Mouse (Mus musculus) gastrocnemius, postnatal 14 days (tissue): ENCODE data around the gene Cebpe. TPM values are rescaled to one million over a fixed set of nuclear protein-coding genes. Genes with fewer than 3 reads are reported as not detected.

Experiments
- DNase-seq: peaks from one replicate; pipeline ENCODE4 v3.0.0; 2021; ENCODE audit warnings: mixed read lengths
- intact Hi-C: fragments of 180-260 bp; cut with DNase I; formaldehyde crosslinking; loops from one replicate; pipeline ENCODE4 v1.15.1; 2025; ENCODE audit warnings: low total_unique reads
- total RNA-seq, 2 experiments: library from RNA; stranded (reverse); gene quantifications; 2 replicates each; pipeline ENCODE4 v1.2.3; 2021

Cebpe gene
- total RNA-seq, 2 experiments from 2014 or later = not detected

DNA sequence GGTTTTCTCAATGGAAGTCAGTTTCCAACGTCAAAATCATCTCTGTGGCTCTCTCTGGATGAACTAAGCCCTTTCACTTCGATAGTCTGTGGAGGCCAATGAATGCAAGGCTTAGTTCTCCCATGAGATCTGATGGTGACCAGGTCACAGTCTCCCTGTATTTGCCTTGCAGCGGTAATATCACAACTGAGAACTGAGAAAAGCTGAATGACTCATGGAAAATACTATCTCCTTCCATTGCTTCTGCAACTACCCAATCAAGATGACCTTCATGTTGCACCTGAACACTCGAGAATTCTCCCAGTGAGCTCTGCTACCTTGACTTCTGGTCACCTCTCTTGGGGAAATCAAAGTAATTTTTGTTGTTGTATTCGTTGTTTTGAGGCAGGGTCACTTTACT lies 15.6 kb upstream of the Cebpe start:
- intact Hi-C loops = no loop called here
- no peak for DNase-seq

DNA sequence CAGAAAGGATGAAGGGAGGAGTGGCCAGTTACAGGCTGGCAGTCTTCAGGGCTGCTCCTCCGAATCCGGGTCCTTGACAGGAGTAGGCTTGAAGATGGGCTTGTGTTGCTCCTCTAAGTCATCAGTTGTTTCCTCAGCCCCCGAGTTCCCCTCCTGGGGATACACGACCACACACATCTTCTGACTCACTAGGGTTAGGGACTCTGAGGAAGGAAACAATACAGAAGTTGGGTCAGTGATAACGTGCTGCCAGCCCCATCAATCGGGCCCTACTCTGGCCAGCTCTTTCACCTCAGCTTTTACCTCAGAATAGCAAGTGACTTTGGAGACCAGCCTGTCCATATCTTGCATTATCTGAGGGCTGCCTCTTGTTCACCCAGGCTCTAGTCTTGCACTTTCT lies 12.1 kb upstream of the Cebpe start:
- DNase-seq = no peak
- intact Hi-C loops = no loop called here

DNA sequence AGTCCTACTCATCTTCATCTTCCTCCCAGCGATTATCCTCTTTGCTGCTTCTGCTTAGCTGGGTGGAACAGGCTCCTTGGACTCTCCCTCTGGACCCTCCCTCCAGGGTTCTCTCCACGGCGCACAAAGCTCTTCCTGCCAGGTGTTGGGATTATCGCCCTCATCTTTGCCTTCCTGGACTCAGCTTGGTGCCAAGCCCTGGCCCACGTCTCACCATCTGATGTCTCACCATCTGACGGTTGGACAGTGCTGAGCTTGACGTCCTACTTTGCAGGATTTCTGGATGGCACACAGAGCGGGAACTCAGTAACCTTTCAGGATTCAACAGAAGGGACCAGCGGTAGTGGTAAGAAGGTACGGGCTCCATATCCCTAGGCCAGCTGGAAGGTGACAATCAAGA lies 9.7 kb upstream of the Cebpe start:
- DNase-seq = no peak
- intact Hi-C loops = no loop called here

DNA sequence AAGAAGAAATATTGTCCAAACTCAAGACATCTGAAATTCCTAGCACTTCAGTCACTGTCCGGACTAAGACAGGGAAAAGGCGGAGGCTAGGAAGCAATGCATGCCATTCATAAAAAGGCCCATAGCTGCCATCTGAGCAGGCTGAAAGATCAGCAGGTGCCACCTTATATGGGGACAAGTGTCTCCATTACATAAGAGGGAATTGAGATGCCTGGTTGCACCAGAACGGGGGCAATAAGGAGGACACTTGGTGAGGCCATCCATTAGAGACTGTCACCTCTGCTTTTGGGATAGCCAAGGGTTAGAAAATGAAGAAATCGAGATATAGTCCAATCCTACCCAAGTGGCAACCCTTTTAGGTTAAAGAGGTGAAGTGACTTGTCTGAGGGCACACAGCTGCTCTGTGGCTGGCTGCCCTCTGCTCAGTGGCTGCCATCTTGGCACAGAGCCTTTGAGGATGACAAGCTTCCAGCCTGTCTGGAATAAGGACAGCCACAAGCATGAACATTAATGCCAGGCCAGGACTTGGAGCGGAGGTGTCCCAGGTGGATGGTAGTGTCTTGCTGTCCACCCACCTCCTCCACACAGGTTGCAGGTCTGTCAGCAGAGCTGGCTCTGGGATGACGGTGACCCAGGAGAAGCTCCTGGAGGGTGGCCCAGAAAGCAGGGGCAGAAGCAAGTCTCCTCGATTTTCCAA lies 8.8 kb upstream of the Cebpe start:
- peak; percentile 45 for DNase-seq
- intact Hi-C loops = no loop called here

DNA sequence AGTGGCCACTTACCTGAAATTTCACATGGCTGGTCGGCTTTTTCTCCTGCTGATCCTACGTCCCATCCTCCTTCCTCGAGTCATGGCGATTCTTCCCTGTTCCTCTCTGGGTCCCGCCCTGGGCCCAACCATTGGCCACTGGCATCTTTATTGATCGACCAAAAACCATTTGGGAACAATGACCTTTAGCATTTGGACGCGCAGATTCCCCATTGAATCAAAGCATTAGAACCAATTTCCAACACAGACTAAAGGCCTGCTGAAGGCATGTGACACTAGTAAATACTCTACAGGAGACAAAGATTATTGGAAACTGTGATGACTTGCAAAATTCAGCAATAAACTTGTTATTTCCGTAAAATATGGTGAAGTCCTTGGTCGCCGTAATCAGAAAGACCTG lies 8.1 kb upstream of the Cebpe start:
- no peak for DNase-seq
- intact Hi-C loops = no loop called here

DNA sequence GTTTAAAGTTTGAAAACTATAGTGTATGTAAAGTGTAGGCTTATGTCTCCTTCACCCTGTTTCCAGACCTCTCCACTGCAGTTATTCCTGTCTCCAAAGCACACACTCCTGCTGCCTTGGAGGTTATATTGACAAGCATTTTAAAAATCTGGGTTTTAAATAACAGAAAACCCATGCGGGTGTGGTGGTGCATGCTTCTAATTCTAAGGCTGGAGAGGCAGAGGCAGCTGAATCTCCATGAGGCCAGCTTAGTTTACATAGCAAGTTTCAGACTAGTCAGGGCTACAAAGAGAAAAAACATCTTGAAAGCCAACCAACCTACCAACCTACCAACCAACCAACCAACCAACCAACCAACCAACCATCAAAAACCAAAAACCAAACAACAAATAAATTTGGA lies 3.4 kb upstream of the Cebpe start:
- intact Hi-C loops = loop anchor here (2.0 kb wide), 1 partner anchor 71 kb away; no protein-coding TSS in a partner anchor
- no peak for DNase-seq

DNA sequence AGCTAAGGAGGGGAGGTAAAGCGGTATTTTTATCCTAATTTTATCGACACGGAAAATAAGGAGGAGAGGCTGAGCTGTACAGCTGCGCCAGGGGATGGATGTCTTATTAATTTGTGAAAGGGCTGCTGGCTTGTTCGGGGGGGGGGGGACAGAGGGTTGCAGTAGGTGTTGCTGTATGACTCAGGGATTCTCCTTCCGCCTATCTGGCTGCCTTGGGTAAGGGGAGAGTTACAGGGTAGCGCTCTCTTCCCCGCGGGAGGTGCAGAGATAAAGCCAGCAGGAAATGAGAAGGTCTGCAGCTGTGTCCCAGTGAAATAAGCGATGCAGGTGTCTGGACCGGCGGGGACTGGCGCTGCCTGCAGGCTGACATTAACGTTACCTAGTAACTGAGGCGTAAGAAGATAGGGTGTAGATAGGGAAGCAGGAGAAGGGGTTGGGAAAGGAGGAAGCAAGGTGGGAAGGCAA lies 2.7 kb upstream of the Cebpe start:
- no peak for DNase-seq
- intact Hi-C loops = loop anchor here (2.0 to 5.0 kb wide), 2 partner anchors 72 to 113 kb away; no protein-coding TSS in a partner anchor

DNA sequence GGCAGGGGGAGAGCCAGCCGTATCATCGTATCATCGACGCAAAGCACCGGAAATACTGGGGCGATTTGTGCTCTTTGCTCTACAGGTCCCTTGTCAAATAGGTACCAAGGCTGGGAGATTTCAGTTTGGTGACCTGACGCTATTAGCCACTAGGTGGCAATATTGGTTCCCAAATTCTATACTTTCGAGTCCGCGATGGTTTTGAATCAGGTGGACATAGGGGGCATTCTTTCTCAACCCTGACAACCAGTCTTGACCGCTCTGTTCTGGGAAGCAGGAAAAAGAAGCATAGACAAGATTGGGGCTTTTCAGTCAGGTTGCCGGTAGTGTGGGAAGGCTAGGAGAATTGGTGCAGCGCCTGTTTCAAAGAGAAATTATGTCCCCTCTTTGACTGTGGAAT lies 2.1 kb upstream of the Cebpe start:
- no peak for DNase-seq
- intact Hi-C loops = loop anchor here (2.0 to 5.0 kb wide), 2 partner anchors 73 to 113 kb away; no protein-coding TSS in a partner anchor

DNA sequence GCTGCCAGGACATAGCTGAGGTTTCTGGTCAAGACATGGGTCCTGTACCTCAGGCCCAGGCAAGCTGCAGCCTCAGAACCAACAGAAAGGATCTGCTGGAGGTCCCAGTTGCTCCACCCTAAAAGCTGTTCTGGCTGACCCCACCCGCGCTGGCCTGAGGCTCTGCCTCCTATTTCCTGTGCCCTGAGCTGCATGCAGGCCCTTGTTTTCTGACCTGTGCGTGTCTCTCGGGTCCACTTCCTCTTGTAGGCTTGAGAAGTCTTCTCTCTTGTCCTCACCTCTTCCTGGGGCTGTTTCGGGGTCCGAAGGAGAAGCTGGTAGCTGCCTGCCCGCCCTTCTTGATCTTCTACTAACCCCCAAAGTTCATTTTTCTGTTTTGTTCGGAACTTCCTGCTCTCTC lies 887 bp upstream of the Cebpe start:
- no peak for DNase-seq
- intact Hi-C loops = loop anchor here (5.0 kb wide), 1 partner anchor 114 kb away; no protein-coding TSS in a partner anchor

DNA sequence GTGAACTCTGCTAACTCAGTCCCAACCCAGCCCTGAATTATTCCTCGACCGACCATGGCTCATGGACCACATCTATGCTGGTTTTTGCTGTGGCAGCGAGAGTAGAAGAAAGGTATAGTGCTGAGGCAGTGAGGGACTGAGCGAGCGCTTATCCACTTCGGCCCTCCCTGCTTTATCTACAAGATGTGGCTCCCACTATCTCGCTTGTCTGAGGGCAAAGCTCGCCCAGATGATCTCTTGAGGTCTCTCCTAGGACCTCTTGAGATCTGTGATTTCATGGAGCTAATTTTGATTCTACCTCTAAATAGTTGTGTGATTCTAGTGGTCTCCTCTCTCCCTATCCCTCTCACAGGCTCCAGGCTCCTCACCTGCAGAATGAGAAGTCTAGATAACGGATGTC lies 2.9 kb downstream of the Cebpe start:
- intact Hi-C loops = no loop called here
- no peak for DNase-seq

DNA sequence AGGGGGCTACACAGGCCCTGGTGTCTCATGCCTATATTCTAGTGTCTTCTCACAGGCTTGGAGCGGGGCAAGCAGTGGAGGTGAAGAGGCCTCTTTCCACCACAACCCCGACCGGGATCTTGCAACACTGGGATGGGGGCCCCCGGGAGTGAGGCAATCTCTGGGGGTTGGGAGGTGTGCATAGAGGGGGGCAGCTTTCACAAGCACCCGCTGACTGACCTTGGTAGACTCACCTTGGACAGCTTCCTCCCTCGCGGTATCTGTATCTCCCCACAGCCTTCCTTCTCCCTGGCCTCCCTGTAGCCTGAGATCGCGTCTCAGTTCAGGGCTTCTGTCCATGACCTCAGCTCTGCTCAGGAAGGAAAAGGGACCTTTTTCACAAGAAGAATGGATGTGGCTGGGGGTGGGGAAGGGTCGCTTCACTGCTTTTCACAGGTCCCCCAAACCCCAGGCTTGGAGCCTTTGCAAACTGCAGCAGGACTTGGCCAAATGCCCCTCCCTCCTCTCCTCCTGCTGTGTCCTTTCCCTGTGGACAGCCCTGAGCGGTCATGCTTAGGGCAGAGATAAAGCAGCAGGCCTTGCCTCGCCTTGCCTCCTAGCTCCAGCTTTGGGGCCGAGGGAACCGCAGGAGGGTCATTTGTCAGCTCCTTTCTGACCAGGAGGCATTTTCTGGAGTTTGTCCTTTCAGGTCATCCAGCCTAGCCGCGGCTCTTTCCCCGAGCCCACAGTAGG lies 5.2 kb downstream of the Cebpe start:
- DNase-seq = no peak
- intact Hi-C loops = no loop called here

DNA sequence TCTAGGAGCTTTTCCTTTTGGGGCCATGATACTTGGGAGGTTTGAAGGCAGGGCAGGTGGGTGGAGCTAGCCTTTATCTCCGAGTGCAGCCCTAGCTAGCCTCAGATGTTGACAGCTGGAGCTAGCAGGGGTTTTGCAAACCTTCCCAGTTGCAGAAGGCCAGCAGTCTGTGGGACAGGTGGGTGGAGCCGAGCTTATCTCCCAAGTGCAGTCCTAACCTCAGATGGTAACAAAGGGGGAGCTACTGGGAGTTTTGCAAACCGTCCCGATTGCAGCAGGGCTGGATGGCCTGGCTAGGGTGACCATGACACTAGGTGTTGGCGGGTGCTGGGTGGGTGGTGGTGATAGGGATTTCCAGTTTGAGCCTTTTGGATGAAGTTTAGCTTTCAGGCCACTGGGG lies 6.1 kb downstream of the Cebpe start:
- intact Hi-C loops = no loop called here
- DNase-seq = no peak

DNA sequence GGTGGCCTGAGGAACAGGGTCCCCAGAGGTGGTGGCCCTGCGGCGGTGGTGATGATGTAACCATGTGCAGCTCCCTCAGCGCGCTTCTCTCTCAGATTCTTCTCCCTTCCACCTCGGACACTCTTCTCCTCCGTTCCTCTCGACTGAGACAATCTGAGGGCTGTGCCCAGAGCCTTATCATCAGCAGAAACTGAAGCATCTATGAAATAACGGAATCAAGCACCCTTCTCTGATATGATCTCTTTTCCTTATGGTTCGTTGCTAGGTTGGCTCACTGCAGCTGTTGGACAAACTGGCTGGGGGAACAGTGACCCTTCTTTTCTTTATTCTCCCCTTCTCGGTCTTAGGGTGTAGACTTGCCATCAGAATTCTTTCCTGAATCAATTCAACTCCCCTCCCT lies 8.8 kb downstream of the Cebpe start:
- DNase-seq = no peak
- intact Hi-C loops = loop anchor here (5.0 kb wide), 1 partner anchor 51 kb away; no protein-coding TSS in a partner anchor

DNA sequence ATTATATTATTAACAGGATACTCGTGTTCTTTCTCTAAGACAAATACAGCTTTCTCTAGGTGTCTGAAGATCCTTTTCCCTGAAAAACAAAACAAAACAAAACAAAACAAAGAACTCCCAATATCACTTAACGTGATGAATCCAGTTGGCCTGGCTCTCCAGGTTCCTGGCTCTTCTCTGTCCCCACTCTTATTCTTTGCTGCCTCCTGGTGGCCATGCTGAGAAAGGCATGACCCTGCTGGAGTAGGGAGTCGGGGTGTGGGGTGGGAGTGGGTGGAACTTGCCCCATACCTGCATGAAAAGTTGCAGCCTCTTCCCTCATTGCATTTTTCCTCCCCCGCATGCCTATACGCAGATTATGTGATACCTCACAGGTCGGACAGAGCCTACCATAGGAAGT lies 10.7 kb downstream of the Cebpe start:
- peak; percentile 80 for DNase-seq
- intact Hi-C loops = loop anchor here (5.0 kb wide), 1 partner anchor 49 kb away; no protein-coding TSS in a partner anchor

DNA sequence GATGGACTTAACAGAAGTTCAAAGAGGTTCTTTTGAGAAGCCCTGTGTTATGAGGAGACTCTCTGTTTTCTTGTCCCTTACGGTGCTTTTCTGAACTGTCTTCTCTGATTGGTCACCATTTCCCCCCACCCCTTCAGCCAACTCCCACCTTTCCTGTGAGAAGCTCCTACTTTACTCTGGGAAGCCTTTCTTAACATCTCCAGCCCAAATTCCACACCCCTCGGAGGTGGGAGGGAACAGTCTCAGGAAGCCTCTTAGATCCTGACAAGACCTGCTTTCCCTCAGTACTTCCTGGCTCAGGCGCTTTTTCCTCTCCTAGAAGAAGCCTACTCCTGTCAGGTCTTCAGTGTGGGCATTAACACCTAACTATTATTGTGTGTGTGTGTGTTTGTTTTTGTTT lies 12.4 kb downstream of the Cebpe start:
- no peak for DNase-seq
- intact Hi-C loops = no loop called here

DNA sequence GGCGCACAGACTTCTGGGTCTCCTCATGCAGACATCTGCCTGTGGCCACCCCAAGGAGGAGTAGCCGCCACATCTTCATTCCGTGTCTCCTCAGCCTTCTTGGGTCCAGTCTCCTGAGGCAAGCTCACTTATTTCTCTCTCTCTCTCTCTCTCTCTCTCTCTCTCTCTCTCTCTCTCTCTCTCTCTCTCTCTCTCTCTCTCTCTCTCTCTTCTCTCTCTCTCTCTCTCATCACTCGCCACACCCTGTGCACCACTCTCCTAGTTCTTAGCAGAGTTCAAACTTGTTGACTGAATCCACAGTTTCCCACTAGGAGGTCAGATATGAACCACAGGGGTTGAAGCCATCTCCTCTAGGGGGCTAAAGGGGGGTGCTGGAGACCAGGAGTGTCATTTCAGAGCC lies 13.2 kb downstream of the Cebpe start, which contains the start of gene Gm29776:
Gene Gm29776 (minus strand): TSS at position 101 of the 400 bp plus-strand sequence.
- intact Hi-C loops = no loop called here
- DNase-seq = no peak

DNA sequence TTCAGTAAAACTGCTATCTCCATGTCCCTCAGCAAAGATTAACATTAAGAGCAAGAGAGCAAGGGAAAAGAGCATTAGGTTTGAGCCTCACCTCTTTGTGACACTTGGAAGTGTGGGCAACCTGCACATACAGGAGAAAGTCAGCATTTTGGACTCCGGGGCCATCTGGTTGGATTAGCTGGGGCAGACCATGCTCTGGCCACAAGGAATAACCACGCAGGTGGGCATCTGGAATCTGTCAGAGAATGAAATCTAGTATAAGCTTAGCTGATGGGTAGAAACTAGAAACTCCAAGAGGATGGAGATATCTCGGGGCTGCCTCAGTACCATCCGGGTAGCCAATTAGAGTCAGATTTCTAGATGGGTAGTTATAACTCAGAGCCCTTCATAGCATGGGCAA lies 15.2 kb downstream of the Cebpe start:
- intact Hi-C loops = no loop called here
- no peak for DNase-seq

DNA sequence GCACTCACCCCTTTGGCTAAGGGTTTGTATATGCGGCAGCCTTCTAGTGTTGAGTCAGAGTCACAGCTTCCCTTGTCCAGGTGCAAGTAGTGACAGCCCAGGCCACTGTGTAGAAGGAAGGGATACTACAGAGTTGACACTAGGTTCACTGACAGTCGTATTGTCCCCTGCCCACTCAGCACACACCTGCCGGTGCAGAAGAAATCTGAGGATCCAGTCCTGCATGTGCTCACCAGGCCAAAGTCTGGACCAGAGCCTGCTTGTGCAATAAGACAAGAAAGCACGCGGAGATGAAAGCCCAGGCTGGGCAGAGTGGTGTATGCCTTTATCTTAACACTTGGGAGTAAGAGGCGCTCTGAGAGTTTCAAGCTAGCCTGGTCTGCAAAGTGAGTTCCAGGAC lies 16.9 kb downstream of the Cebpe start:
- intact Hi-C loops = no loop called here

DNA sequence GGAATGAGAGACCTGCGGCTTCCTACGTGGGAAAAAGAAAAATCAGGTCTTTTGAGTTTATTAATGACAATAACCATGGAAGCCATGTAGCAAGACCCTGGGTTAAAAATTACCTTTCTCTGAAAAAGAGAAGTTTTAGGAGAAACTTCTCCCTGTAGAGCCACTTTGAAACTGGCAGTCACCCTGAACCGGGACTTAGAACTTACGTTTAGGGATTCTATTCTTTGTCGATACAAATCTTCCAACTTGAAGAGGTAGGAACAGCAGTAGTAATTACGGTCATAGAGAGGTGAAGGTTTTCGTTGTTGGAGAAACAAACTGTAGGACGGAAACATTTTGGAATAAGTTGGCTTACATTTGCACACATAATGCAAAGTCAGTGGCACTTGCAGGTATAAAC lies 24.7 kb downstream of the Cebpe start:
- intact Hi-C loops = no loop called here
- DNase-seq = no peak

More for the DNA sequence above, 16.9 kb downstream of the Cebpe start:
- DNase-seq = no peak

DNA sequence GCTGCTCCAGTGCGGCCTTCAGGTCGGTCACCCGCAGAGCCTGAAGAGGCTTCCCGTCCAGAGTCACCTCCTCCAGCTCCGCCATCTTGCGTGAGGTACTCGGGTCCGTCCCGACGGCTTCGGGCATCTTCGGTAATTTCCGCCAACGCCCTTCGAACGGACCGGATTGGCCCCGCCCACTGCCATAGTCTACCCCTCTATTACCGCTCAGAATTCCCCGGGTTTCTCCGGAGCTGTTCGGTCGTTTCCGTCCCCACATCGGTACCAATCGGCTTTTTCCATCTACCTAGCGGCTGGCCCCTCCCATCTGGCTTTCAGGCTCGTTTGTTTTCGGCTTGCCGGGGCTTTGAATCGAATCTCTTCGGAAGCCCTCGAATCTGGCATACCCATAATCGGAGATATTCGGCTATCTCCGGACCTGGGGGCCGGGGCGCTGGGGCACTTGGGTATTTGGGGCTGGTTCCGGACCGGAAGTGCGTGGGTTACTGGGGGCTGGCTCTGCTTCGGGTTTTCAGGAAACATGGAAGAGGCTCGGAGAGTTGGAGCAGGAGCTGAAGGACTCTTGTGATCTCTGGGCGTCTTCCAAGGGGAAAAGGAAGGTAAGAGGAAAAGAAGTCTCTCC lies 25.3 kb downstream of the Cebpe start, which contains the start of gene Acin1:
Gene Acin1 (minus strand): TSS at position 410 of the 622 bp plus-strand sequence.
- peak; percentile 100 for DNase-seq
- intact Hi-C loops = no loop called here
